Mouse (Mus musculus): Measurements from ENCODE around the gene Fbxl19. TPM values are rescaled to one million over a fixed set of nuclear protein-coding genes. Genes with fewer than 3 reads are reported as not detected.

Fbxl19 gene
- total RNA-seq, 2 experiments from 2014 or later = 86.8 to 92.2 TPM

DNA sequence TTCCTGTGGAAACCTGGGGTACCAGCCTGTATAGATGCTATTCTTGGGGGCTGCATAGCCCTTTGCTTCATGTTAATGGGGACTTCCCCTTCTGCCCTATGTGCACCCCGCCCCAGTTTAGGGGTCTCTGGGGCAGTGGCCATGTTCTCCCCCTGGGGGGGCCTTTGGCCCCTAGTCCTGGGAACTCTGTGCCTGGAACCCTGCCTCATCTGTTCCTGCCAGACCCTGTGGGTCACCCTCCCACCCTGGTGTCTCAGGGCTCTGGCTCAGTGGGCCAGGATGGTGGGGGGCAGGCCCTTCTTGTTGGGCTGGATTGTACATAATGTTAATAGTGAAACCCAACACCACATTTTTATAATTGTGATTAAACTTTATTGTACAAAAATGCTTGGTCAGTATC, 55.4 kb downstream of the Fbxl19 start:
- no peak for DNase-seq (ENCODE audit: low spot score in 2 of 2)

GRCm38 (mm10) chr7:127800435-127801009, 56.2 kb downstream of the Fbxl19 start, which contains the start of gene Hsd3b7:
Hsd3b7 (plus strand) TSS chr7:127800604.
- DNase-seq (ENCODE audit: low spot score in 2 of 2) = peak; percentile 94 to 96

DNA sequence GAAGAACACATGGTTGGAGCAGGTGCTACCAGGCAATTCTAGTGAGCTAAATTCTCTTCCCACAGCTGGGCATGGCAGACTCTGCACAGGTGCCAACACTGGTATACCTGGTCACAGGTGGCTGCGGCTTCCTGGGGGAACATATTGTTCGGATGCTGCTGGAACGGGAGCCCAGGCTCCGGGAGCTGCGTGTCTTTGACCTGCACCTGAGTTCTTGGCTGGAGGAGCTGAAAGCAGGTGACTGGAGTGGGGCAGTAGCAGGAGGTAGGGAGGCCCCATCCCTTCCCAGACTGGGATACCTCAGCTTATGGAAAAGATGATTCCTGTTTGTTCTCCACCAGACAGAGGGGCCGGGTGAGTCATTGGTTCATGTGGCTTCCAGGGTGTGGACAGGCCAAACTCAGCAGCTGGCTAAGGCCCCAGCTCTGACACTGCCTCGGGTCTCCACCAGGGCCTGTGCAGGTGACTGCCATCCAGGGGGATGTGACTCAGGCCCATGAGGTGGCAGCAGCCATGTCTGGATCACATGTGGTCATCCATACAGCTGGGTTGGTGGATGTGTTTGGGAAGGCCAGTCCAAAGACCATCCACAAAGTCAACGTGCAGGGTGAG, 56.8 kb downstream of the Fbxl19 start:
- no peak for DNase-seq (ENCODE audit: low spot score in 2 of 2)

- no peak for DNase-seq (ENCODE audit: low spot score in 2 of 2)
These were observed 58.0 kb downstream of the Fbxl19 start for GRCm38 (mm10) chr7:127802313-127802712.

DNA sequence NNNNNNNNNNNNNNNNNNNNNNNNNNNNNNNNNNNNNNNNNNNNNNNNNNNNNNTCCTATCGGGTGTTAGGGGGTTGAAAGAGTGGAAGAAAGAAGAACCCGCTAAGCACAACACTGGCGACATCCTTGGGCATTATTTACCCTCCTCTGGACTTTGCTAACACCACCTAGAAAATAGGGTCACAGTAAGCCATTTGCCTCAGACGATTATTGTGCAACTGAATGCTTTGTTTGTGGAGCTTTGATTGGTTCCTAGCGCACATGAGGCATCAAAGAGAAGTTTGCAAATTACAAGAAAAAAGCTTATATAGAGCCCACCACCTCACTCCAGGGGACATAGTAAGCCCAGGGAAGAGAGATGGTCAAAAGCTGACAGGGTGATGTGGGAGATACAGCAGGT, 64.5 kb downstream of the Fbxl19 start:
- DNase-seq (ENCODE audit: low spot score in 2 of 2) = no peak

DNA sequence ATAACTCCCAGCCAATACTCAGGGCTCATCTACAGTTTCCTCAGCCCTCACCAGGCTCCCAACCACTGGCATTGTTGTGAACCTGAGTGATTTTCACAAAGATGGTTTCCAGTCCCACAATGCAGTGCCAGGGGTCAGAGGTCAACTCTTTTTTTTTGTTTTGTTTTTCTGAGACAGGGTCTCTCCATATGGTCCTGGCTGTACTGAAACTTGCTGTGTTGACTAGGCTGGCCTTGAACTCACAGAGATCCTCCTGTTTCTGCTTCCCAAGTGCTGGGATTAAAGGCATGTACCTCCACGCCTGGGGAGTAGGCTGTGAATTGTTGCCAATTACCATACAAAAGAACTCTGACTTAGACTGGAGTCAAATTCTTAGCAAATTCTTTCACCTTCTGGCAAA, 65.5 kb downstream of the Fbxl19 start:
- DNase-seq (ENCODE audit: low spot score in 2 of 2) = no peak

DNA sequence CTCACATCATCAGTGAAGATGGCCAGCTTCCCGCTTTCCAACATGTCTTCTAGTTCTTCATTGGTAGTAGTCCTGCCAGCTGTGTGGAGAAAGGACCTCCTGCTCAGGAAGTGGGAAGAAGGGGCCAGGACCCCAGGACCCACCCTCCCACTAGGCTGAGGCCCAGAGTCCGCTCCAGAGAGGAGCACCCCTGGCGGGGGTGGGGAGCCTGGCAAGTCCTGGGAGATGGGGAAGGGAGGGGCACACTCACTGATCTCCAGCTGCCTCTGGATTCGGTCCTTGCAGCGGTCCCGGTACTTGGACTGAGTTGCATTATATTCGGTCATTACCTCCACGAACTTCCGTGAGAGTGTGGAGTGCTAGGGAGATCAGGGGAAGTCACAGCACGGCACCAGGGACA, 66.3 kb downstream of the Fbxl19 start:
- no peak for DNase-seq (ENCODE audit: low spot score in 2 of 2)

DNA sequence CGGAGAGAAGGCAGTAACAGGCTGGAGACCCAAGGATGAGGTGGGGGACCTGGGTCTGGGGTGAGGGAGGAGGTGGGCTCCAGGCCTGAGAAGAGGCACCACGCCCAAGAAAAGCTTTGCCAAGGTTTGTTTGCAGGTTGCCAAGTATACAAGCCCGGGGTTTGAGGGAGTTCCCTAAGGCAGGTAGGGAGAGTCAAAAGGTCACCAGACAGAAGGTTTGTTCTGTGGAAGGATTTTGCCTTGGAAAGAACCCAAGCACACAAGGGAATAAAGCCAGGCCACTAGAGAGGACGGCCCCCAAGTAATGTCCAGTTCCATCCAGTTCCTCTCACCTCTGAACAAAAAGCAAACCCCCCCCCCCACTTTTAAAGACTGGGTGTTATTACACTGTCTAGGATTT, 66.9 kb downstream of the Fbxl19 start:
- no peak for DNase-seq (ENCODE audit: low spot score in 2 of 2)

DNA sequence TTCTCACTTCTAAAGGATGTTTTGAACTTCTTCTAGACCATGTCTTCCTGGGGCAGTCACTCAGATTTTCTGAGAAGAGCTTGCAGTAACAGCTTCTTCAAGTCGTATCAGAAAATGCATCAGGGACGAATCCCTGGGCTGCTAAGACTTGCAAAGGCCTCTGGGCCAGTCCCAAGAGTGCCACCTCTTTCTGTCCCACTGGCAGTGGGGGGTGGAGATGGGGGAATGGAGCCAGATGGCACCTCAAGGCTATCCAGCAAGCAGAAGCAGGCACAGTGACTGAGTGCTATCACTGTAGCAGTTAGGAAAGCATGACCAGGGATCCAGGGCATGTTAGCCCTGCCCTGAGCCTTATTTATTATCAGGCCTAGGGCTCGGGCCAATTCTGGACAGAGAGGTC, 67.9 kb downstream of the Fbxl19 start:
- no peak for DNase-seq (ENCODE audit: low spot score in 2 of 2)

DNA sequence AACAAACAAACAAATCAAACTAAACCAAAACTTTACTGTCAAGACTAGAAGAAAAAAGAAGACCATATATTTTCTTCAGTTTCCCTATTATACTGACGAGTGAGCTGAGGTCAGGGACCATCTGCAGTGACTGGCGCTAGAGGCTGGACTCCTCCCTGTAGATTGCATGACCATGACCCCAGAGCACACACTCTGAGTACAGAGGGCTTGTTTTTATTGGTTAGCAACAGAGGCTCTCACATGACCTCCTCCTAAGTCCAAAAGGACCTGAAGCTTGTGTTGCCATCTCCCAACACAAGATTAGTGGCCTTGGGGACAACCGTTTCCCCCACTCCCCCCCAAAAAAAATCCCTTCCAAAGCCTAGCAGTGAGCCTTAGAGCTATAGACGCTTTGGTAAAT, 69.5 kb downstream of the Fbxl19 start:
- DNase-seq (ENCODE audit: low spot score in 2 of 2) = no peak

GRCm38 (mm10) chr7:127814241-127814921, 70.0 kb downstream of the Fbxl19 start:
- peak; percentile 75 to 82 for DNase-seq (ENCODE audit: low spot score in 2 of 2)

- DNase-seq (ENCODE audit: low spot score in 2 of 2) = no peak
These were observed 70.8 kb downstream of the Fbxl19 start for GRCm38 (mm10) chr7:127815116-127815665.

DNA sequence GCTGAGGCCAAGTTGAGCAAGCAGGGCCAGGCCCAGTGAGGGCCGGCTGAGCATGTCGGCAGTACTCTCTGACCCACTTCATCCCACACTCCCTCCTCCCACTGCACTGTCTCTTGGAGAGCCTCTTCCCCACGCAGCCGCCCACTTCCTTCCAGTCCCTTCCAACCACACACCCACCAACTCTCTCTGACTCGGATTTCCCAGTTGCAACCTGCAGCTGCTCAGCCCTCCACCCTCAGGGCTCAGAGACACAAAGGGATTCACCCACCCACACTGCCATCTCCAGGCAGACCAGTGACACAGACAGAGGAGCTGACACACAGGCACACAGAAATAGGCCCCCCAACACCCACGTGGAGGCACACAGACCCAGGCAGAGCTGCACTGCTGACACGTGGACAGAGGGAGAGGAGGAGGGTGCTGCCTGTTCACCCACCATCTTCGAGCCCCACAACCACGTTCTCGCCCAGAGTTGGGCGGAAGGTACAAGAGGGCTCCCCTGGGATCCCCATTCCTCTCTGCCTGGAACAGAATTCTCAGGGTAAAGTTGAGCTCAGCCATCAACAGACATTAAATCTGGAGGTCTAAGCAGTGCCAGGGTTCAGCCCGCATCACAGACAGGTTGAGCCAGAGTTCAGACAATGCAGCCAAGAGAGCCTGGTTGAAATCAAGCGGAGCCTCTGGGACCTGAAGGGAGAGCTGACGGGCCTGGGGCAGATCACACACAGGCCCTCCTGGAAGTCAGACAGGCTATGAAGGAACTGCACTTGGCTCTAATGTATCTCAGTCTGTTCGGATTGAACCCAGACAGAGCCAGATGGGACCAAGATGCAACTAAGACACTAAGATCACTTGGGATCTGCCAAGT, 71.8 kb downstream of the Fbxl19 start:
- DNase-seq (ENCODE audit: low spot score in 2 of 2) = no peak

DNA sequence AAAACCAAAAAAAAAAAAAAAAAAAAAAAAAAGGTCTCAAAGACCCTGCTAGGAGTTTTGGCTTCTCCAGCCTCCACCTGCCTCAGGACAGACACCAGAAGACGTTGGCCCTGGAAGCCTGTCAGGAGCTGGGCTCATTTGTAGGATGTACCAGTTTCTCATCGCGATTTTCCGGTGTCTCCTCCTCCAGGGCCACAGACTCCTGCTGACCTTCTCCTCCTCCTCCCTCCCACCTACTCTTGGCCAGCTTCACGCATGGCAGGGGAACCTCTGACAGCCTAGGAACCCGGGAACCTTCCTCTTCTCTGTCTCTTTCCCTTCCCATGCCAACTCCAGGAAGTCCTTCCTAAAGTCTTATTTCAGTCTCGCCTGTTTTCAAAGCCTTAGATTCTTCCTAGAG, 72.7 kb downstream of the Fbxl19 start:
- no peak for DNase-seq (ENCODE audit: low spot score in 2 of 2)

DNA sequence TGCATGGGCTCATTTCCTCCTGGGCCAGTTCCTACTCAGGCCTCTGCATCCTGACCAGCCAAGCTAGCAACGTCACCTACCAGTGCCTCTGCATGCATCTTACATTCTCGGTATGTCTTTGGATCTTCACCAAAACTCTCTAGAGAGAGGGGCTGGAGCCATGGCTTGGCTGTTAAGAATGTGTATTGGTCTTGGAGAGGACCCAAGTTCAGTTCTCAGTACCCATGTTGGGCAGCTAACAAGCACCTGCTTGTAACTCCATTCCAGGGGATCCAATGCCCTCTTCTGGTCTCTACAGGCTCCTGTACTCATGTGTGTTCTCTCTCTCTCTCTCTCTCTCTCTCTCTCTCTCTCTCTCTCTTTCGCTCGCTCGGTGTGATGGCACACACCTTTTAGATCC, 73.4 kb downstream of the Fbxl19 start:
- no peak for DNase-seq (ENCODE audit: low spot score in 2 of 2)

Small RNAs within 50 kb of the gene (microRNA-seq; reads per million reads assigned to microRNA genes)
- gene Mir762 = 0 reads per million in 2 experiments

Other genes starting within 250 kb of the Fbxl19 start
- 100 to 1,000 TPM; 109 to 111 TPM for gene Srcap, start 232.6 kb upstream of the Fbxl19 start, total RNA-seq (2021)
- gene Gm42715, start 225.0 kb upstream of the Fbxl19 start, total RNA-seq (2021) = 10 to 100 TPM; 11.2 to 19.2 TPM
- gene Tmem265, start 183.2 kb upstream of the Fbxl19 start, total RNA-seq (2021) = 1 to 10 TPM in 1 of 2 experiments, under 1 TPM in 1; 0.80 to 2.4 TPM
- gene Phkg2, start 171.2 kb upstream of the Fbxl19 start, total RNA-seq (2021) = 10 to 100 TPM; 69.4 to 76.3 TPM
- 10 to 100 TPM; 10.5 to 11.2 TPM for gene Ccdc189, start 155.9 kb upstream of the Fbxl19 start, total RNA-seq (2021)
- 10 to 100 TPM; 70.6 to 71.3 TPM for gene Rnf40, start 155.8 kb upstream of the Fbxl19 start, total RNA-seq (2021)
- 10 to 100 TPM; 25.1 to 31.8 TPM for gene Zfp629, start 128.7 kb upstream of the Fbxl19 start, total RNA-seq (2021)
- 10 to 100 TPM; 38.6 TPM for gene Bcl7c, start 35.6 kb upstream of the Fbxl19 start, total RNA-seq (2021)
- 1 to 10 TPM; 4.3 to 5.3 TPM for gene Ctf1, start 31.8 kb upstream of the Fbxl19 start, total RNA-seq (2021)
- gene Ctf2, start 12.4 kb upstream of the Fbxl19 start, total RNA-seq (2021) = not detected
- gene Orai3, start 25.3 kb downstream of the Fbxl19 start, total RNA-seq (2021) = 10 to 100 TPM; 18.5 to 19.1 TPM
- gene Setd1a, start 32.1 kb downstream of the Fbxl19 start, total RNA-seq (2021) = 10 to 100 TPM; 35.5 to 40.3 TPM
- 1 to 10 TPM; 2.9 to 4.6 TPM for gene Gm49388, start 41.1 kb downstream of the Fbxl19 start, total RNA-seq (2021)
- gene Hsd3b7, start 56.1 kb downstream of the Fbxl19 start, total RNA-seq (2021) = 1 to 10 TPM; 4.8 to 5.1 TPM
- gene Stx4a, start 79.8 kb downstream of the Fbxl19 start, total RNA-seq (2021) = 10 to 100 TPM; 46.9 to 53.6 TPM
- gene Stx1b, start 80.0 kb downstream of the Fbxl19 start, total RNA-seq (2021) = 100 to 1,000 TPM; 292 to 296 TPM
- 10 to 100 TPM; 28.6 to 30.2 TPM for gene Zfp646, start 131.7 kb downstream of the Fbxl19 start, total RNA-seq (2021)
- gene Zfp668, start 132.3 kb downstream of the Fbxl19 start, total RNA-seq (2021) = 10 to 100 TPM; 22.9 to 25.3 TPM
- gene Prss53, start 146.4 kb downstream of the Fbxl19 start, total RNA-seq (2021) = 1 to 10 TPM in 1 of 2 experiments, under 1 TPM in 1; 0.96 to 1.1 TPM
- not detected for gene Gm21974, start 150.9 kb downstream of the Fbxl19 start, total RNA-seq (2021)
- gene Vkorc1, start 151.1 kb downstream of the Fbxl19 start, total RNA-seq (2021) = 10 to 100 TPM; 25.0 to 26.3 TPM
- gene Bckdk, start 159.5 kb downstream of the Fbxl19 start, total RNA-seq (2021) = 10 to 100 TPM; 45.9 to 48.6 TPM
- gene Kat8, start 168.0 kb downstream of the Fbxl19 start, total RNA-seq (2021) = 10 to 100 TPM; 25.8 to 28.2 TPM
- gene Prss8, start 185.6 kb downstream of the Fbxl19 start, total RNA-seq (2021) = 1 to 10 TPM; 1.7 to 1.8 TPM
- gene Prss36, start 202.2 kb downstream of the Fbxl19 start, total RNA-seq (2021) = 10 to 100 TPM; 15.0 to 17.0 TPM
- 100 to 1,000 TPM; 423 to 445 TPM for gene Fus, start 222.9 kb downstream of the Fbxl19 start, total RNA-seq (2021)
- 1 to 10 TPM; 3.2 to 4.5 TPM for gene Pycard, start 249.3 kb downstream of the Fbxl19 start, total RNA-seq (2021)